Mouse (Mus musculus) bone marrow, adult 2 months (tissue): ENCODE measurements around the gene Pde1a. TPM values are rescaled to one million over a fixed set of nuclear protein-coding genes. Genes with fewer than 3 reads are reported as not detected.

Experiments
- H3K27ac ChIP-seq: fragments of 200-500 bp; 2 replicates; pipeline ENCODE4 v1.5.1; 2012; ENCODE audit warnings: low read depth, mild to moderate bottlenecking, control low read depth, inconsistent platforms, low read length; ENCODE audit not compliant: control insufficient read depth, poor library complexity, insufficient read depth
- H3K4me1 ChIP-seq: fragments of 200-500 bp; 2 replicates; pipeline ENCODE4 v1.6.1; 2011; ENCODE audit warnings: low read length; ENCODE audit not compliant: control insufficient read depth, insufficient read depth
- H3K4me3 ChIP-seq: fragments of 200-500 bp; replicated peaks from 2 replicates; pipeline ENCODE3; 2011; ENCODE audit warnings: mild to moderate bottlenecking, low read depth, low read length, control low read depth; ENCODE audit not compliant: control insufficient read depth
- CTCF ChIP-seq: fragments of 200-500 bp; IDR thresholded peaks from 2 replicates; pipeline ENCODE4 v1.5.1; 2011; ENCODE audit warnings: low read length, control low read depth; ENCODE audit not compliant: control insufficient read depth, insufficient read depth
- POLR2A ChIP-seq: fragments of 200-500 bp; IDR thresholded peaks from 2 replicates; pipeline ENCODE4 v1.6.1; 2011; ENCODE audit warnings: low read depth, mild to moderate bottlenecking, control low read depth, low read length, borderline replicate concordance; ENCODE audit not compliant: control insufficient read depth
- WGBS: fragments of 180-500 bp; shearing (Covaris S2); methylation state at CpG from one replicate; pipeline ENCODE4 v1.1.7; 2018; 5-methylcytosine and 5-hydroxymethylcytosine counted together
- polyA plus RNA-seq: library from polyadenylated mRNA; stranded (reverse); fragments of >200 nt; gene quantifications from 2 replicates; pipeline ENCODE4 v1.2.4, GENCODE M21; 2011; ENCODE audit warnings: low replicate concordance; ENCODE audit not compliant: missing spikeins, insufficient read depth, insufficient read length

The Pde1a gene
- polyA plus RNA-seq, 1 experiment: 2.6 TPM

DNA sequence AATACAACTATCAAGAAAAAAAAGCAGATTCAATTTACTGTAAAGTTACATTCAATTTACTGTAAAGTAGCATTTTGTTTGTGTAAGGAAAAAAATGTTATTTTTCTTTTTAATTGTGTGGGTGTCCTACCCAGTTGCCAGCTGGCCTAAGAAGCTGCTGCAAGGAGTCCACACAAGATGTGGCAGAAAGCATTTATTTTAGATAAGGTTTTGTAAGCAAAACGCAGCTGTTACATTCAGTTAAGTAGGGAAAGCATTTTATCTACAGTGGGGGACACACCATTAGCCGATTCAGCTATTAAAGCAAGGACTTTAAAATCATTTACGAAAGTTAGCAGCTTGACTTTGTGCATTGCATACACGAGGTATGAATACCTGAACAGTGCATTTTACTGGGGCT is 145.5 kb downstream of the Pde1a start:
- WGBS: 76% methylated on average over 4 of the region's 4 CpGs
- no peak overlapping the region for H3K4me3 ChIP-seq
- TF ChIP-seq POLR2A: no peak
- TF ChIP-seq CTCF: no peak
- no peaks in the 10 kb centered on the region for H3K4me1 ChIP-seq
- H3K27ac ChIP-seq: no peak overlapping the region

DNA sequence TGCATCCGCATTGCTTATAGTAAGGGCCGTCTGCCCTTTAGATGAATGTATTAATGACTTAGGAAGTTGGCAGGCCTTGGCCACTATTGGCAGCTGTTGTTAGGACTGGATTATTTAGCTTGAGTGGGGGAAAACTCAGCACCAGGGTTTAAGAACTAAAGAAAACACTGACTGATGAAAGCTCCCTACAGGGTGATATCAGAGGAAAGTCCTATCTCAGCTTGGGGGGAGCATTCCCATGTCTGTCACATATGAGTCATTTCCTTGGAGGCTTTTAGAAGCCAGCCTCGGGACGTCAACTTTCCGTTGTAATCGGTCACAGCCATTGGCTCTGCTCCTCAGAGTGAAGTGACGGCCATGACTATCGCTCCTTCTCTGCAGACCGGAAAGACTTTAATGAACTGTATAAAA is 146.0 kb downstream of the Pde1a start:
- H3K4me3 ChIP-seq: no peak overlapping the region
- no peaks in the 10 kb centered on the region for H3K4me1 ChIP-seq
- TF ChIP-seq CTCF: no peak
- TF ChIP-seq POLR2A: no peak
- WGBS: 87% methylated on average over 9 of the region's 9 CpGs
- no peak overlapping the region for H3K27ac ChIP-seq

DNA sequence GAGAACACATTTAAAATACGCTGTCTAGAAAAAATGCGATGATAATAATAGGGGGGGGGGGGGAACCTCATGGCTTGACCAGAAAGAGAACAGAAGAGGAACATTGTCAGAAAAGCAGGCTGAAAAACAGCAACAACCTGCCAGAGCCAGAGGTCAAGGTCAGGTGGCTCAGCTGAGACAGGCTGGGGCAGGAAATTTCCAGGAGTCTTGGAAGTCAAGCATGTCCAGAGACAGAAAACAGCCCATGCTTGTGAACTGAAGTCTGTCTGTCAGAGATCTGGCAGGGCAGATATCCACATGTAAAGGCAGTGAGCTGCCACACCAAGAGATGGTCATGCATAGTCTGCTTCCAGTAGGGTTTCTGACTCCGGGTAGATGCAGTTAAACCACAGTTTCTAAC is 147.5 kb downstream of the Pde1a start:
- WGBS: 76% methylated on average over 3 of the region's 3 CpGs

DNA sequence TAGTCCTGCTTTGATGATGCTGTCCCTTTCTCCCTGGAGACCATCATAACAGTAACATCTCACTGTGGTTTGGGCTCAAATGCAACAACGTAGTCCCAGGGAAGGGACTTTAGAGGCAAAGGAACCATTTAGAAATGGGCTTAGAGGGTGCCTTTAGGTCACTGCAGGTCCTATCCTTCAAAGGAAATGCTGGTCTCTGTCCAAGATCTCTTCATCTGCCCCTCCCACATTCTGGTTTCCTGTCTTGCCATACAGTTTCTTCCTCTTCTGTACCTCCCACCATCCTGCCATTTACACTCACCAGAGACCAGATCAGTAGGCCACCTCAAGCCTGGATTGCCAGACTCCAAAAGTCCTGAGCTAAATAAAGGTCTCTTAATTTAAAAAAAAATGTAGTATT is 150.3 kb downstream of the Pde1a start:
- no peaks in the 10 kb centered on the region for H3K4me1 ChIP-seq
- no peak for TF ChIP-seq POLR2A
- no peak for TF ChIP-seq CTCF
- H3K4me3 ChIP-seq: no peak overlapping the region
- 22% methylated on average over 1 of the region's 1 CpGs for WGBS
- H3K27ac ChIP-seq: no peak overlapping the region

More for the DNA sequence above, 147.5 kb downstream of the Pde1a start:
- no peak overlapping the region for H3K27ac ChIP-seq
- no peak for TF ChIP-seq CTCF
- no peak for TF ChIP-seq POLR2A
- H3K4me3 ChIP-seq: no peak overlapping the region
- H3K4me1 ChIP-seq: no peaks in the 10 kb centered on the region

DNA sequence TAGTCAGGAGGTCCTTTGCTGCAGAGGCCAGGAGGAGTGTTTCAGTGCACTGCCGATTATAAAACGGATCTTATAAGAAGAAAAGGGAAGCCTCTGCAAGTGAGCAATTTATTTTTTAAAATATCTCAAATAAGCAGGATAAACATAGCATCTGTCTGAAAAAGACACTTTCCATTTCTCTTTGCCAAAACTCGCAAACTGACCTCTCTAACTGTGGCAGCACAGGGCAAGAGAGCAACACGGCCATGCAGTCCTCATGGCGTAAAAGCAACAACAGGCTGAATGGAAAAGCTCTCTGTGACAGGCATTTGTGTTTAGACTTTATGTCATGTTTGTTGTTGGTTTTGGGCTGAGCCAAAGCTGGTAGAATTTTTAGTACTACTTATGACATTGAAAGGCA is 152.0 kb downstream of the Pde1a start:
- no peak overlapping the region for H3K4me3 ChIP-seq
- H3K27ac ChIP-seq: no peak overlapping the region
- H3K4me1 ChIP-seq: no peaks in the 10 kb centered on the region
- 80% methylated on average over 5 of the region's 5 CpGs for WGBS
- TF ChIP-seq POLR2A: no peak
- TF ChIP-seq CTCF: no peak

DNA sequence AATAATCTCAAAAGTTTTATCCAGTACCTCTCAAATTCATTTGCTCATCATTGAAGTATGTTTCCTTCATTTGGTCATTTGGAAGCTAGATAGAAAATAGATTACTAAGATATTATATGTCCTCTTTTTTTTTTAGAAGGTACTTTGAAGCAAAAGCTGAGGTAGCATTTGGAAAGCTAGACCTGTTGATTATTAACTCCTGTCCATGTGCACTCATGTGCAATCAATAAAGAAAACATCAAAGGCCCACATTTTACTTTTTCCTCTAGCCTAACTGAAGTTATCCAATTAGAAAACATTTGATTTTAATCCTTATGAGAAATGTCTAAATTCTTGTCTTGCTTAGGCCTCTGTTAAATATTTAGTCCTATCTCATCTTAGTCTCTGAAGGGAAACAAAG is 153.3 kb downstream of the Pde1a start:
- Histone ChIP-seq H3K27ac (no peak overlapping the region), H3K4me1 (no peaks in the 10 kb centered on the region), H3K4me3 (no peak overlapping the region)
- TF ChIP-seq CTCF (no peak), POLR2A (no peak)

DNA sequence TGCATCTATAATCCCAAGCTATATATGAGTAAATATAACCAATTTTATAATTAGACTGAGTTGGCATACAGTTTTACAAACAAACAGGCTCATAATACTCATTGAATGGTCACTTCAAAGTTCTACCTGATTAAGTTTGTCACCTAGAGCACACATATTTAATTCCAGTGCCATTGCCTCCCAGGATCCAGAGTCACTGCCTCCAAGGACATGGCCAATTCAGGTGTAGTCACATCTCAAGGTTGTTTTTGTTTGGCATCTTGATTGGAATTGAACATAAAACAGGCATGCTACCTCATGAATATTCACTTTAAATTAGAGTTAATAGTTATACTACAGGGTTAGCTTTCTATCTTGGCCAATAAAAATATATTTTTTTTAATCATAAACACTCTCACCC is 157.0 kb downstream of the Pde1a start:
- no peaks in the 10 kb centered on the region for H3K4me1 ChIP-seq
- TF ChIP-seq CTCF (no peak), POLR2A (no peak)
- no peak overlapping the region for H3K4me3 ChIP-seq
- no peak overlapping the region for H3K27ac ChIP-seq

DNA sequence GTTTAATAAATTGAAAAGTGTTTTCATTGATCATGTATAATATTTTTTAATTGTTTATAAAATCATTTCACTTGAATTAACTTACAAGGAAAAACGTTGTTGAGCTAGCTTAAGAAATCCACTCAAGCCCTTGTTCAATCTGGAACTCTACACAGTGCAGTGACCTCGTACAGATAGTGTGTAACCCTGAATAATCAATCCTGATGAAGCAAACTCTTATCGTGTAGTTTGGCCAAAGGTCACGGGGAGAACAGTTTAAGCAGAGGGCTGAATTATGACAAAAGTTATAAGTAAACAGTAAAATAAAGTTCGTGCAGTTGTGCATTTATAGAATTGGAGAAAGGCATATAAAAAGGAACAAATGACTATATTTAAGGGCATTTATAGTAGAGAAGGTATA is 159.7 kb downstream of the Pde1a start:
- TF ChIP-seq POLR2A (no peak), CTCF (no peak)
- 70% methylated on average over 5 of the region's 5 CpGs for WGBS
- Histone ChIP-seq H3K4me3 (no peak overlapping the region), H3K4me1 (no peaks in the 10 kb centered on the region), H3K27ac (no peak overlapping the region)

DNA sequence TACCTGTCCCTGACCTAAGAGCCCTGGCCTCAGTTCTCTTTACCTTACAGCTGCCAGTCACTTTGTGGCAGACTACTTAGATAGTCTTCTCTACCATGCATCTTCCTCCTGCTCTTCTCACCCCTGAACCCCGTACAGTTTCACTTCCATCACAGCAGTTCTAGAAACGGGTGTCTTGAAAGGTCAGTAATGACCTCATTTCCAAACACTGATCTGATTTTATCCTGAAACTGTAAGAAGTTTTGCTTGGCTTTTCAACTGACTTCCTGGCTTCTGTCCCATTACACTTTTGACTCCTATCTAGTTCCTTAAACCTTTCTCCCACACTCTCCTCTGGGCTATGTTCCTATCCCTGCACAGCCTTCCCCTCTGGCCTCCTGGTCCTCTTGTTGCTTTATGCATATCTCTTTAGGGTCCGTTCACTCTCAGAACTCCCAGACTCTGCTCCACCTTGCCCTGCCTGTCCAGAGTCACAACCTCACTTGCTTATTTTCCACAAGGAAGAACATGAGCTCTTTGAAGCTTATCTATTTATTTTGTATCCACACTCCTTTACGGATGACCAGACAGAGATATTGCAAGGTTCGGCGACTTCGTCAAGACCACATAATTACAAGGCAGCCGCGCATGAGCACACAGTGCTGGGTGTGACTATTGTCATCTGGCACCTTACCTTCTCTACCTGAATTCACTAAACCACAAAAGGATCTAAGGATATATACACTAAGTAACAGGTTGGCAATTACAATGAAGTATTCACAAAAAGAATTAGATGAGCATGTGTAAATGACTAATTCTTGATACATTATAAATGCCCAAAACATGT is 162.4 kb downstream of the Pde1a start:
- H3K4me1 ChIP-seq: no peaks in the 10 kb centered on the region
- WGBS: 79% methylated on average over 9 of the region's 9 CpGs
- no peak overlapping the region for H3K27ac ChIP-seq
- TF ChIP-seq CTCF (no peak), POLR2A (no peak)
- H3K4me3 ChIP-seq: no peak overlapping the region
